Mouse (Mus musculus): ENCODE data around the gene Adam11. TPM values are rescaled to one million over a fixed set of nuclear protein-coding genes. Genes with fewer than 3 reads are reported as not detected.

Gene Adam11
- polyA plus RNA-seq, 1 experiment from 2014 or later, result 8.1 TPM

GRCm38 (mm10) chr11:102778597-102778996 is 17.4 kb downstream of the Adam11 start:
- H3K36me3 ChIP-seq (ENCODE audit: control insufficient read depth, insufficient read depth, low read length), result no peaks in the 10 kb centered on the region
- no peak for ATAC-seq (ENCODE audit: low read depth)
- H3K4me3 ChIP-seq (ENCODE audit: low read depth, low read length), result no peak overlapping the region
- no peaks in the 10 kb centered on the region for H3K9me3 ChIP-seq (ENCODE audit: control insufficient read depth, low read length)
- peaks cover 11% of the 10 kb centered on the region for H3K4me1 ChIP-seq (ENCODE audit: control insufficient read depth, insufficient read depth, low read length)
- peak overlapping the region; percentile 50; the same call in 1 of the 2 replicates for H3K9ac ChIP-seq (ENCODE audit: low read depth, low read length)
- WGBS, result 32% methylated on average over 5 of the region's 5 CpGs
- no peaks in the 10 kb centered on the region for H3K27me3 ChIP-seq (replicated peaks; ENCODE audit: control insufficient read depth, insufficient read depth, low read length)
- DNase-seq (ENCODE audit: low spot score), result no peak
- no peak overlapping the region for H3K4me2 ChIP-seq (ENCODE audit: low read depth, low read length)
- H3K27ac ChIP-seq (replicated peaks; ENCODE audit: low read depth, low read length), result 0 out of 2 replicates have a peak overlapping the region, but pooled peaks have one; percentile 48

GRCm38 (mm10) chr11:102779081-102779638 is 17.9 kb downstream of the Adam11 start:
- Histone ChIP-seq H3K9me3 (ENCODE audit: control insufficient read depth, low read length) (no peaks in the 10 kb centered on the region), H3K4me1 (ENCODE audit: control insufficient read depth, insufficient read depth, low read length) (peaks cover 11% of the 10 kb centered on the region), H3K4me3 (ENCODE audit: low read depth, low read length) (no peak overlapping the region), H3K4me2 (ENCODE audit: low read depth, low read length) (no peak overlapping the region), H3K27ac (replicated peaks; ENCODE audit: low read depth, low read length) (no peak overlapping the region), H3K27me3 (replicated peaks; ENCODE audit: control insufficient read depth, insufficient read depth, low read length) (no peaks in the 10 kb centered on the region), H3K36me3 (ENCODE audit: control insufficient read depth, insufficient read depth, low read length) (no peaks in the 10 kb centered on the region), H3K9ac (ENCODE audit: low read depth, low read length) (no peak overlapping the region)
- WGBS, result 78% methylated on average over 8 of the region's 8 CpGs
- no peak for DNase-seq (ENCODE audit: low spot score)
- ATAC-seq (ENCODE audit: low read depth), result no peak

DNA sequence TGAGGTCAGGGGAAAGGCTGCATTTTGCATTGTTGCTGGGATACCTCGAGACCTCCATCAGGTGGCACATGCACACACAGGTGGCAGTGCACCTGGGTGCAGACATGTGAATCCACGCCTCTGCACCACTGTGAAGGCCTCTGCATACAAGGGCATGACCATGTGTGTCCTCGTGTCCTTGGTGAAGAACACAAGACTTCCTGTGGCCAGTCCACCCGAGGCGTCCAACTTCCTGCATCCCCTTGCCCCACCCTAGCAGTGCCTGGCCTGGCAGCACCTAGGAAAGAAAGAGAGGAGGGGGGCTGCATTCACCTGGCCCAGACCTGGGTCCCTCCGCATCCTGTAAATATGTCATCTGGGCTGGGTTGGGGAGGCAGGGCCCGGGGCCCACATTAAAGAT is 18.6 kb downstream of the Adam11 start:
- Histone ChIP-seq H3K4me3 (ENCODE audit: low read depth, low read length) (no peak overlapping the region), H3K27me3 (replicated peaks; ENCODE audit: control insufficient read depth, insufficient read depth, low read length) (no peaks in the 10 kb centered on the region), H3K4me2 (ENCODE audit: low read depth, low read length) (no peak overlapping the region), H3K36me3 (ENCODE audit: control insufficient read depth, insufficient read depth, low read length) (no peaks in the 10 kb centered on the region), H3K9me3 (ENCODE audit: control insufficient read depth, low read length) (no peaks in the 10 kb centered on the region), H3K27ac (replicated peaks; ENCODE audit: low read depth, low read length) (no peak overlapping the region), H3K4me1 (ENCODE audit: control insufficient read depth, insufficient read depth, low read length) (peaks cover 11% of the 10 kb centered on the region), H3K9ac (ENCODE audit: low read depth, low read length) (no peak overlapping the region)
- WGBS, result 66% methylated on average over 7 of the region's 7 CpGs
- DNase-seq (ENCODE audit: low spot score), result no peak
- no peak for ATAC-seq (ENCODE audit: low read depth)

DNA sequence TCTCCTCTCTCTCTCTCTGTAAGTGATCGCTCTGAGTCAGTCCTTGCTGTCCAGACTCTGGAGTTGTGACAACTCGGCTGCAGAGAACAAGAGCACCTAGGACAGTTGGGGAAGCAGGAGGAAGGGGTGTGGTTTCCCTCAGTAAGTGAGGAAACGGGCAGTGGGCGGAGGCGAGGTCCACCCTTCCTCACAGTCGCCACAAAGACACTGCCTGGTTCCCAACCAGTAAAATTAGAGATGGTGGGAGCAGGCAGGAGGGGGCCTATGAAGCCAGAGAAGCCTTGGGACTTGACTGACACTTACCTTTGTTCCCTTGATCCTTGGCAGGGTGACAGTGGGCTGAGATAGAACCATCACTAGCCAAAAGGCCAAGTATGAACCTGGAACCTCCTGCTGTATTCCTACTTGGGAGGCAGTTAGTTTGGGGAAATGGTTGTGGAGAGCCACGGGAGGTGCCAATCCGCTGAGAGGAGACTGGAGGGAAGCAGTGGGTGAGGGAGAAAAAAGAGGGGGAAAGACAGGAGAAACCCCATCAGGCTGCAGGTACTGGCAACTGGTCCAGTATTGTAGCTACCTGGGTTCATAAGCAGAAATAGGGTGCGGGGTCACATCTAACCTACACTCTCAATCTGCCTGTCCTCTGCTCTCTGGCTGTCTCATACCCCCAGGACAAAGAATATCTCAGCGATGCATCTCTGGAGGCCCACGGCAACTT is 19.2 kb downstream of the Adam11 start:
- H3K4me3 ChIP-seq (ENCODE audit: low read depth, low read length), result no peak overlapping the region
- WGBS, result 48% methylated on average over 11 of the region's 11 CpGs
- H3K27ac ChIP-seq (replicated peaks; ENCODE audit: low read depth, low read length), result no peak overlapping the region
- no peak overlapping the region for H3K9ac ChIP-seq (ENCODE audit: low read depth, low read length)
- peaks cover 11% of the 10 kb centered on the region for H3K4me1 ChIP-seq (ENCODE audit: control insufficient read depth, insufficient read depth, low read length)
- H3K4me2 ChIP-seq (ENCODE audit: low read depth, low read length), result no peak overlapping the region
- H3K27me3 ChIP-seq (replicated peaks; ENCODE audit: control insufficient read depth, insufficient read depth, low read length), result no peaks in the 10 kb centered on the region
- no peaks in the 10 kb centered on the region for H3K36me3 ChIP-seq (ENCODE audit: control insufficient read depth, insufficient read depth, low read length)
- ATAC-seq (ENCODE audit: low read depth) (no peak), DNase-seq (ENCODE audit: low spot score) (no peak)
- no peaks in the 10 kb centered on the region for H3K9me3 ChIP-seq (ENCODE audit: control insufficient read depth, low read length)

DNA sequence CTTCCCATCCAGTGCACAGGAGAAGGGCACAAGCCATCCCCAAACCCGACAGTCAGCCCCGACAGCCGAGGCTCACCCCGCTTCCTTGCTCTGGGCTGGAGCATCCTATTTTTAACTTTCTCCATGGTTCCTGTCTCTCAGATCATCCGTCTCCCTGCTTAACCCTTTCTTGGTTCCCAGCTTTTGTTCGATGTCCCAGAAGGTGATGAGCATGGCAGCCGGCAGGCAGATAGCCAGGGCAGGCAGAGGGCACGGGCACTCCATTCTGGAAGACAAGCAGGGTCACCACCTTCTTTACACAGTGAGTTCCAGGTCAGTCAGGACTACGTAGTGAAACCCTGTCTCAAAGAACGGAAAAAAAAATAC is 19.7 kb downstream of the Adam11 start:
- Histone ChIP-seq H3K27ac (replicated peaks; ENCODE audit: low read depth, low read length) (no peak overlapping the region), H3K36me3 (ENCODE audit: control insufficient read depth, insufficient read depth, low read length) (no peaks in the 10 kb centered on the region), H3K4me1 (ENCODE audit: control insufficient read depth, insufficient read depth, low read length) (peaks cover 11% of the 10 kb centered on the region), H3K4me3 (ENCODE audit: low read depth, low read length) (no peak overlapping the region), H3K27me3 (replicated peaks; ENCODE audit: control insufficient read depth, insufficient read depth, low read length) (no peaks in the 10 kb centered on the region), H3K9me3 (ENCODE audit: control insufficient read depth, low read length) (no peaks in the 10 kb centered on the region), H3K4me2 (ENCODE audit: low read depth, low read length) (no peak overlapping the region), H3K9ac (ENCODE audit: low read depth, low read length) (no peak overlapping the region)
- WGBS, result 45% methylated on average over 10 of the region's 10 CpGs
- no peak for DNase-seq (ENCODE audit: low spot score)
- ATAC-seq (ENCODE audit: low read depth), result no peak

DNA sequence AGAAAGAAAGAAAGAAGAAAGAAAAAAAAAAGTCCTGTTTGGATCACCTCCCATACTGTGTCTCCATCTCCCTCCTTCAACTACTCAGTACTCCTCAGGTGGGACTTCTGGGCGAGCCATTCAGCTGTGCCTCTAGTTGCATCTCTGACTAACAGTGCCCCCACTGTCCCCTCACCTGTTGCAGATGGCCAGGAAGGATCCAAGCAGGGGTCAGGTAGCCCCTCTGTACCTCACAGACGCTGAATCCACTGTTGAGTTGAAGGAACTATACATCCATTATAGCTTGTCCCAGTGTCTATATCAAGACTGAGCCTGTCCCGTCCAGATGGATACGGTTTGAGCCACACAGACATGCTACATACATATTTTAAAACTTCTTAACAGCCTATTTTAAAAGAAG is 20.3 kb downstream of the Adam11 start:
- no peaks in the 10 kb centered on the region for H3K9me3 ChIP-seq (ENCODE audit: control insufficient read depth, low read length)
- ATAC-seq (ENCODE audit: low read depth) (no peak), DNase-seq (ENCODE audit: low spot score) (no peak)
- H3K4me2 ChIP-seq (ENCODE audit: low read depth, low read length), result no peak overlapping the region
- no peak overlapping the region for H3K9ac ChIP-seq (ENCODE audit: low read depth, low read length)
- no peaks in the 10 kb centered on the region for H3K36me3 ChIP-seq (ENCODE audit: control insufficient read depth, insufficient read depth, low read length)
- H3K27ac ChIP-seq (replicated peaks; ENCODE audit: low read depth, low read length), result no peak overlapping the region
- no peaks in the 10 kb centered on the region for H3K27me3 ChIP-seq (replicated peaks; ENCODE audit: control insufficient read depth, insufficient read depth, low read length)
- no peak overlapping the region for H3K4me3 ChIP-seq (ENCODE audit: low read depth, low read length)
- H3K4me1 ChIP-seq (ENCODE audit: control insufficient read depth, insufficient read depth, low read length), result peaks cover 11% of the 10 kb centered on the region
- 83% methylated on average over 4 of the region's 4 CpGs for WGBS

GRCm38 (mm10) chr11:102783443-102783842 is 22.2 kb downstream of the Adam11 start:
- Histone ChIP-seq H3K9me3 (ENCODE audit: control insufficient read depth, low read length) (no peaks in the 10 kb centered on the region), H3K4me1 (ENCODE audit: control insufficient read depth, insufficient read depth, low read length) (peaks cover 2% of the 10 kb centered on the region; the same call in 1 of the 2 replicates), H3K36me3 (ENCODE audit: control insufficient read depth, insufficient read depth, low read length) (no peaks in the 10 kb centered on the region), H3K27ac (replicated peaks; ENCODE audit: low read depth, low read length) (no peak overlapping the region), H3K9ac (ENCODE audit: low read depth, low read length) (no peak overlapping the region), H3K4me2 (ENCODE audit: low read depth, low read length) (no peak overlapping the region), H3K27me3 (replicated peaks; ENCODE audit: control insufficient read depth, insufficient read depth, low read length) (no peaks in the 10 kb centered on the region), H3K4me3 (ENCODE audit: low read depth, low read length) (no peak overlapping the region)
- WGBS, result 64% methylated on average over 7 of the region's 7 CpGs
- no peak for DNase-seq (ENCODE audit: low spot score)
- no peak for ATAC-seq (ENCODE audit: low read depth)

GRCm38 (mm10) chr11:102787688-102788177 is 26.5 kb downstream of the Adam11 start:
- Histone ChIP-seq H3K4me1 (ENCODE audit: control insufficient read depth, insufficient read depth, low read length) (0 out of 2 replicates have a peak, but pooled peaks cover 10% of the 10 kb centered on the region), H3K9me3 (ENCODE audit: control insufficient read depth, low read length) (no peaks in the 10 kb centered on the region), H3K27ac (replicated peaks; ENCODE audit: low read depth, low read length) (no peak overlapping the region), H3K4me2 (ENCODE audit: low read depth, low read length) (no peak overlapping the region), H3K27me3 (replicated peaks; ENCODE audit: control insufficient read depth, insufficient read depth, low read length) (no peaks in the 10 kb centered on the region), H3K9ac (ENCODE audit: low read depth, low read length) (no peak overlapping the region), H3K4me3 (ENCODE audit: low read depth, low read length) (no peak overlapping the region), H3K36me3 (ENCODE audit: control insufficient read depth, insufficient read depth, low read length) (no peaks in the 10 kb centered on the region)
- DNase-seq (ENCODE audit: low spot score), result no peak
- WGBS, result 66% methylated on average over 5 of the region's 5 CpGs
- no peak for ATAC-seq (ENCODE audit: low read depth)
